Mouse (Mus musculus) ZHBTc4 (cell line): ENCODE measurements at regions not wholly inside any gene's neighbourhood (a gene's known extent, or its start where the extent isn't known, plus 50 kb on each side); places are given as distances from the start of the nearest gene placed in this dataset.

Experiments used
- DNase-seq: peaks from one replicate; pipeline ENCODE4 v3.0.0-alpha.2; 2011; ENCODE audit warnings: low read depth, low spot score

DNA sequence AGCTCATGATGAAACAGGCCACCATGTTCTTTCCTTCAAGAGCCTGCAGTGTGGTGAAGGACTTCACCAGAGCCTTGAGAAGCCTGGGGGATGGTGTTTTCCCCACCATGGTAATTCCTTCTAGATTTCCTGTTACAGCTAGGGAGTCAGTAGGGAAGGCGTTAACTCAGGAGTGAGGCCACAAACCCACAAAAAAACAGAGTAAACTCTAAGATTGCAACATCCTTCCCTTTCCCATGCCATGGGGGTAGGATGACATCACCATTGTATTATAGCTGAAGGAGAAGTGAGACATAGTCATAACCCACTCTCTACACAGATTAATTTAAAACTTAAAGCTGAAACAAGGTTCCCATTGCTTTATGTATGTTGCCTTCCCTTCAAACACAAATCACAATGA is 218.7 kb upstream of the F930015N05Rik start:
- no peak for DNase-seq

DNA sequence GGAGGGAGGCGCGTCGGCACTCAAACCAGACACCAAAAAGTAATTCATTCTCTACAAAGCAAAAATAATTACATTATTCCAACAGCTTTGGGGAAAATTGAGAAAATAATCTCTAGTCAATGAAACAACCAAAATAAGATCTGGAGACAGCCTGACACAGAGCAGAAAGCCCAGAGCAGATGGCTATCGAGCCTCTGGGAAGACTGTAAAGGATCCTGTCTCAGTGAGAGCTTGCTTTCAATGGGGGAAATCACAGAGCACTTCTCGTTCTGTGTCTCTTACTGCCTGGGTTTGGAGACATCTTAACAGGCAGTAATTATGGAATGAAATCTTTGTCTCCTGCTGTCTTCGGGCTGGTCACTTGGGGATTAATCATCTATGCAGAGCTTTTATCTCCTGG is 226.7 kb upstream of the F930015N05Rik start:
- no peak for DNase-seq

DNA sequence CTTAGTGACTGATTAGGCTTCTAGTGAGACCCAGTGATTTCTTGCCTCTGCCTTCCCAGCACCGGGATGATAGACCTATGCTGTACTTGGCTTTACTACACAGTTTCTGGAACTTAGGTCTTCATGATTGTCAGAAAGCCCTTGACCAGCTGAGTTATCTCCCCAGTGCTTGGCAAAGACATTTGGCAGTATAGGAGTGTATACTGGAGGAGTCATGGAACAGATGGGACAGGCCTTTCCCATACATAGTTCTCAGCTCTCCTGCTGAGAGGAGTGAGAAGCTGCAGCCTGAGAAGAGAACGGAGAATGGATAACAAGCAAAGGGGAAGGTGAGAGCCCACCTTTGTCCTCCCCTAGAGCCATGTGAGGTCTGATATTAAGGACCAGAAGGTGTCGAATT is 230.6 kb upstream of the F930015N05Rik start:
- DNase-seq: no peak

DNA sequence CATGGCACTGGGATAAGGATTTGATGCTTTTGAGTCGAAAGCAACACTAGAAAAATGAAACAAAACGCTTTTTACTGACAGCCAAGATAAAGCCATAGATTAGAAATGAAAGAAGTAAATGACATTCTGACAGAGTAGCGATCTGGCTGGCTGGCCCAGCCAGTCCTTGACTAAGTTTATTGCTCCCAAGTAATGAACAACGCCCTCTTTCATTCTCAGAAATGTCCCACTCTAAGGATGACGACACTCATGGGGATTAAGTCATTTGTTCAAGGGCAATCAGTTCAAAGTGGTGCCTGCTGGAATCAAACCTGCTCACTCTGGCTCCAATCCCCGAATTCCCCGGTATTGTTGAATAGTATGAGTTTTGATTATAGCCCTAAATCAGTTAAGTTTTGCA is 231.1 kb upstream of the F930015N05Rik start:
- DNase-seq: no peak

DNA sequence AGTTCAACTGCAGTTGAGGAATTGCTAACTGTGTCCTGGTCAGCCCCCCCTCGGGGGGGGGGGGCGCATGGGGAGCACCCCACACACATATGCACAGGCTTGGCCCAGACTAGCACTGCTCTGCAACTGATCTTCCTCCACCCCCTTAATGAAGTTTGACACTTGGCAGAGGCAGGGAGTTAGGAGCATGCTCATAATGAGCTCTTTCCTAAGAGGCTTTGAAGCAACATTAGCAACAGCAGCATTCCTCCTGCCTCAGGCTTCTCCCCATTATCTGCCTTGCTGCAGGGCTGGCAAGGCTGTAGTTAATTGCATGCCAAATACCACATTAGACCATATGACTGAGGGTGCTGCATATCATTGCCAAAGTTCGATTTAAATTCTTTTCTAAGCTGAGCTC is 235.4 kb upstream of the F930015N05Rik start:
- DNase-seq: no peak

DNA sequence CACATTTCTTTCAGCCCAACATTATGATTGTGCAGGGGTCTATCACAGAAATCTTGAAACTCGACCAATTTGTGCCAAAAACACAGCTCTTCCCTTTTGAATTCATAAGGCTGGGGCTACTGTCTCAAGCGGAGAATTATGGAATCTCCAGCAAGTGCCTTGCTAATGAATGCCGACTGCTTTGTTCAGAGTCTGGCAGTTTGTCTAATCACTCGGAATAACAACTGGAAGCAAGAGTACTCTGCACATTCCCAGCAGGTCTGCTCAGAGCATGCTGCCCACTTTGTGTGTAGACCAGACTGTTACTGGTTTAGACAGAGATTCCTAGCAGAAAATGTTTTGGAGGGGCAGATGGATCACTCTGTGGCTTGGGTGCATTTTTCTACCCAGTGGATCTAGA is 237.1 kb upstream of the F930015N05Rik start:
- DNase-seq: no peak

DNA sequence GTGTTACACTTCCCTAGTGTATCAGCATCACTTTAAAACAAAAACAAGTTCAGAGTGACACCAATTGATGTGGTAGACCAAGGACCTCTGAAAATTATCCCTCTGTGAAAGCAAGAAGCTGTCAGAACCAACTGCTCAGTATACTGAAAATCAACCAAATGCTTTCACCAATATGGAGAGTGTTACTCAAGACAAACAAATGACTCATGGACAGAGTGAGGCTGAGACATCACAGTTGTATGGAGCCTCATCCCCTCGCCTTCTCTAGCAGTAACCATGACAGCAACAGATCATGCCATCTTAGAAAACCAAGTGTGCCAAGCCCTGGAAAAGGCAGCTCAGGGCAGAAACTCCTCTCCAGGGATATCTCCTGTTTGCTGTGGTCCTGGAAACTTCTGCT is 267.3 kb upstream of the F930015N05Rik start:
- DNase-seq: no peak

DNA sequence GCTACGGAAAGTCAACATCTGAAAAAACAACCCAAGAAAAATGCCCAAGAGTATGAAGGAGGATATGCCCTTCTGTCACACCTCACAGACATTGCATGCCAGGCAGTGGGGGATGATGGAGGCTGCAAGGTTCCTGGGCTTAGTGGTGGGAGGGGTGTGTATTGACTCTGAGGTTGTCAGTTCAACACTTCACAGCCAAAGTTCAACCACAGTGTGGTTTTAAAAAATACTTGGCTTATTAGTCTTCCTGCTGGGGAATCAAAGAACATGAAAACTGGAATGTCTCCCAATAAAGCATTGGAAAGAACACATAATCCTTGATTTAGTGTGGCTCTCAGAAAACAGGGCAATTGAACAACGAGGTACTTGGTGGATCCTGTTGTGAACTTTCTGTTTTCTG is 267.0 kb upstream of the Elac2 start:
- DNase-seq: no peak

DNA sequence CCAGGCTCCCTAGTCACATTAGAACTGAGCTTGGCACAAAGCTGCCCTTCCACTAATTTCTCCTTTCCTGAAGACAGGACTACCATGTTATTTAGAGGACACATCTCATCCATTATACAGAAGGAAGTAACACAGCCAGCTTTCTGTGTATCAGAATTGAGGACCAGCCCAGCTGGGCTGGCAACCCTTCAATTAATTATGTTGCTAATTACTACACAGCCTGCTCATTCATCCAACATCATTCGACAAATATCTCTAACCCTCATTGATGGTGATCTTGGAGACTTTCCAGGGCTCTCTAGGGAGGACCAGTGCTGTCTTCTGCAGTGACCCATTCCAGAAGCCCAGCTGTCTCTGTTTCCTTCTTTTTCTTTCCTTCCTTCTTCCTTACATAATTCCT is 263.7 kb upstream of the Elac2 start:
- no peak for DNase-seq

DNA sequence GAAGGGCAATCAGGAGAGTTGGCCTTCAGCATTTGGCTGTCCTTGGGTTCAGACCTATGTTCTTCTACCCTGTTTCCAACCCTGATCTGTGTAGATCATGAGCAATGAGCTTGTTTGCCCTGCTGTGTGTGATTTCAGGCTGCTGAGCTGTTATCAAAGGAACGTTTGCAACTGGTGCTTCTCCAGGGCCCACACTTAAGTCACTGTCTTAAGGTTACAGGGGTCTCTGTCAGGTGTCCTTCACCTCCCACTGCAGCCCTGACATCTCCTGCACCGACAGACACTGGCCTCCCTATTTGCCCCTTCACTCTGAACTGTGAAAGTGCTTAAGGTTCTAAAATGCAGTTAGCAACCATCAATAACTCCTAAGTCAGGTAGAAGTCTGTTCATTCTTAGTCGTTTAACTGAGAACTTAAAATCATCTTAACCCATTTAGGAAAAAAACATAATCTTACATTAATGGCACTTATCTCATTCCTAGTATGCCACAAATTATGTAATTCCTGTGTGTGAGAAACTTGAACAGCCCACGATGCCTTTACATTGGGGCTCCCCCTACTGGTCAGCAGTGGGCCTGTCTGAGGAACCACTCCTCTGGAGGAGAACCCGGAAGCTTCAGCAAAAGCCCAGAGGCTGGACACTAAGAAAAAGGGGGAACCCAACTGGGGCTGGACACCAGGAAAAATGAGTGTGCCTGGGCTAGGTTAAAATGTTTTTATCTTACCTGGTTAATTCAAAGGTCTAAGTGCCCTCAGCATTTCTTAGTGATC is 260.3 kb upstream of the Elac2 start:
- peak; percentile 61 for DNase-seq

DNA sequence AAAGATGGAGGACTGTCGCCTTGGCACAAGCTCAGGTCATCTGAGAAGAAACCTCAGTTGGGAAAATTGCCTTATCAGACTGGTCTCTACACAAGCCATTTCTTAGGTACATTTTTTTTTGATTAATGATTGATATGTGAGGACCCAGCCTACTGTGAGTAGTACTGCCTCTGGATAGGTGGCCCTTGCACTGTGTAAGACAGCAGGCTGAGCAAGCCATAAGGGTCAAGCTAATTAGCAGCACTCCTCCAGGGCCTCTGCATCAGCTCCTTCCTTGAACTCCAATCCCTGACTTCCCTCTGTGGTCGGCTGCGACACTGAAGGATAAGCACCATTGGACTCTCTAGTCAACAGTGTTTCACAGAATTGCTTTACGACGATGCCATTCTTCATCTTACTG is 252.6 kb upstream of the Elac2 start:
- DNase-seq: no peak

DNA sequence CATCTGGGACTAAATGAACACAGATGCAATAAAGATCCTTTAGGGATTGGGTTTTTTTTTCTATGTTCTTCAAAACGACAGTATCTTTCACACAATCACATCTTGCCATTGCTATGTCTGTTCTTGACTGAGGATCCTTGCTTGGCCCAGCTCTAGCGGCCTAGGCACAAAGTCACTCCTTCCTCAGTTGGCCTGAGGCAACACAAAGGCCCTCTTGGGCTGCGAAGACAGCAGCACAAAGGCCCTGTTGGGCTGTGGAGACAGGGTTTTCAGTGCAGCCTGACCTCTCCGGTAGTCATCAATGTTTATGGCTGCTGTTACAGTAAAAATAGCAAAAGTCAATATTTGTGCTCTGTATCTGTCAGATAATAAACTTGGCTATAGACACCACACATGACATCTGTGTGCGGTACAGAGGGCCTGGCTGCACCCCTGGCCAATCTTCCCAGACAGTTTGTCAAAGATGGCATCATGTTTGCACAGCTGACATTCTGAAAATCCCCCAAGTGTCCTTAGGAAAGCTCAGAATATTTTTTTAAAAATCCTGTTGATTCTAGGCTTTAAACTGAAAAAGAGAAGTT is 250.9 kb upstream of the Elac2 start:
- no peak for DNase-seq

DNA sequence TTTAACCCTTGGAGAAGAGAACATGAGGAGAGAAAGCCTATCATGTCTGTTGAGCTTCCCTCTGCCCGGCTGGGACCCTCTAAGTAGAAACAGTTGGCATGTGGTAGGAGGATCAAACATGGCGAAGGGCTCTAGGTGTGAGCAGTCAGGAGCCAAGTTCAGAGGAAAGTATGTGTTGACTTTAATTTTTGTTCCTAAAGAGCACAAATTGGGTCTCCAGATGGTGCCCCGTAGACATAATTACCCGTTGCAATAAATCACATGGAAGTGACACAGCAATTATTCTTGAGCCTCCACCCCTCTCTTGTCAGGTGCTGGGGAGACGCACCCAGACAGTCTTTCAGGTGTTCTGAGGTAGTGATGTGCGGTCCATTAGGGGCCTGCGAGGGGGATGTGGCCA is 239.9 kb upstream of the Elac2 start:
- no peak for DNase-seq

DNA sequence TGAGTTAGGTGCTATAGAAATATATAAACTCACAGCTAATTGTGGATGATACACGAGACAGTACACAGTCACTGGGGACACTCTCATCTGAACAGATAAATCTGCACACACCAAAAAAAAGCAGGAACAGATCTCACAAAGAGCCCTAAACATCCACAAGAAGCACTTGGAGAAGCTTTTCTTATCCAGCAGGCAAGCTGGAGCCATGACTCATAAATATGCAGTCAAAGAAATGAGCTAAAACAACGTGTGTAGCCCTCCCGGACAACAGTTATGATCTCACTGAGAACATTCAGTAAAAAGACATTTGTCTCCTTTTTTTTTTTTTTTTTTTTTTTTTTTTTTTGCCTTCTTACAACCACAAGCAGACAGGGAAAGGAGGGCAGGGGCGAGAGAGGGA is 235.1 kb upstream of the Elac2 start:
- DNase-seq: no peak

DNA sequence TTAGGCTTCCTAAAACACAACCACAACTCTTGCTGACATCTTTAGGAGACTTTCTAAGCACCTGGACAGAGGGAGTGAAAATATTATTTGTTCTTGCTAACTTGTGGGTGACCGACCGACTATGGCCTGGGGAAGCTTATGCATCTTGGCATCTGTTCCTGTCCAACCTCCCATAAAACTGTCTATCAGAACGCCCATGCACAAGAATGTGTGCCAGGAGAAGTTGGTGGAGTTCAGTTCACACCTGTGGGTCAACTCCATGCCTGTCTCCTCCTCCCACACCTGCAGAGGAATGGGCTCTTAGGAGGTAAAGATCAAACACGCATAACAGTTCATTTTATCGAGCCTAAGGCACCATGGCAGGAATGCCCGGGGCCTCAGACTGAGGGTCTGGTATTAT is 232.7 kb upstream of the Elac2 start:
- DNase-seq: no peak

DNA sequence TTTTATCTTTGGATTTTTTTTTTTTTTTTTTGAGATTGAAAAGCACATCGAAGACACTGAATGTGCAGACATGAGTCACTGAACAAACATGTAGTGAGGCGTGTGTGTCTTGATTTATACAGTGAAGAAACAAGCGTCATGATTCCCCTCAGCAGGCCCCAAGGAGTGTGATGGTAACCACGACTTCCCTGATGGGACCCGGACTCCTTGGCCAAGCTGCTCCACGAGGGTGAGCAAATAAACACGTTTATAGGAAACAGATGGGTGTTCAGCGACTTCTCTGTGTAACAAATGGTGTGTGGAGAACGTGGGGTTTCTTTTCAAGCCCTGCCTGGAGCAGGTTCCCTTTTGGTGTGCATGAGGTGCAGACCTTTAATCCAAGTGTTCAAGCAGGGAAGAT is 228.9 kb upstream of the Elac2 start:
- no peak for DNase-seq

DNA sequence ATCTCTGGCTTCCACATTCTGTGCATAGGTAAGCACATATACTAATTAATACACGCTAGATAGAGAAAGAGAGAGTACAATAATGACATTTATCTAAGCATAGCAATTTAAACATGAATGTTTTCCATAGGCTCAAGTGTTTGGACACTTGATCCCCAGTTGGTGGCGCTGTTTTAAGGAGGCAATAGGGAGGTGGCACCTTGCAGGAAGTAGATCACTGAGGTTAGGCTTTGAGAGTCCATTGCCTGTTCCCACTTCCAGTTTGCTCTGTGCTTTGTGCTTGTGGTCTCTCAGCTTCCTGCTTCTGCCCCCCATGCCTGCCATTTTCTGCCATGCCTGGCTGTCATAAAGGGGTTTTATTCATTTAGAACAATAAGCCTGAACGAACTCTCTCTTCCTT is 226.5 kb upstream of the Elac2 start:
- DNase-seq: peak; percentile 44

DNA sequence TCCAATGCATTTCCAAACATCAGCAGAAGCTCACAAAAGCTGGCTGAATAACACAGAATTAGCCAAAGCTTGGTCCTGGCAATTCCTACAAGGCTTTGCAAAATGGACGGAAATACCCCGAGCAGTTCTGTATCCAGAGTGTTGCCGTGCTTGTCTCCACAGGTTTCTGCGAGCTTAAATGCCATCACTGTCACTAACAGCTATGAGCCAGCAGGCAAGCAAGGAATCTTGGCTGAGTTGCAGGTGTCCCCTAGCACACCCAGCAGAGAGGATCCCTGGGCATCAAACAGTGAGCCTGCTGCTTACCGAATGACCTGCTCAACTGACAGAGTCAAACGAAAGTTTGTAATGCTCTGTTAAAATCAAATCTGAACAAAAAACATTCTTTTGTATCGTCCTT is 226.0 kb upstream of the Elac2 start:
- DNase-seq: no peak

DNA sequence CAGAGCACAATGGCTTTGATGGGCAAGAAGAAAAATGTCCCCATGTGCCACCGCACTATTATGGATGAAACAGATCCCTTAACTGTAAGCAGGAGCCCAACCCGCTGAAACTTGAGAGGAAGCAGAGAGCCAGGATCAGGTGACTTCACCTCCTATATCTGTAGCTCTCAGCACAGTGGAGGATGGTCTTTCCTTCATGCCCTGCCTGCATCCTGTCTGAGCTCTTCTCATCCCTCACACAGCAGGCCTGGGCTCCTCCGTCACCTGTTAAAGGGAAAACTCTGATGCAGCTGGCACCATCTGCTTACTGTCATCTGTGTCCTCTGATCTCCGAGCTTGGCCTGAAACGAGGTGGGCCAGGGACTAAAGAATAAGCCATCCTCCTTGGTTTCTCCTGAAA is 224.8 kb upstream of the Elac2 start:
- DNase-seq: no peak

DNA sequence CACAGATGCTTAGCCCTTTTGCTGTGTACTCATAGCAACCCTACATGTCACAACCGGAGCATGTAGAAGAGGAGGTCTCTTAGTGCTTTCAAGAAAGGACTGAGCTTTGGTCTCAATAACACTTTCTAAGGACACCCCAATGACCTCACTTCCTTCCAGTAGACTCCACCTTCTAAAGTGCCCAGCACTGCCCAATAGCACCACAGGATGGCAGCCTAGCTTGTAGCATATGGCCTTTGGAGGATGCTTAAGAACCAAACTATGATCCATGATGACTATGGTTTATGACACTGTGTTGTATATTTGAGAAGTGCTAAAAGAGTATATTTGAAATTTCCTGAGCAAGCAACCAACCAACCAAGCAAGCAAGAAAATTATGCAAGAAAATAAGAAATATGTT is 223.3 kb upstream of the Elac2 start:
- no peak for DNase-seq

DNA sequence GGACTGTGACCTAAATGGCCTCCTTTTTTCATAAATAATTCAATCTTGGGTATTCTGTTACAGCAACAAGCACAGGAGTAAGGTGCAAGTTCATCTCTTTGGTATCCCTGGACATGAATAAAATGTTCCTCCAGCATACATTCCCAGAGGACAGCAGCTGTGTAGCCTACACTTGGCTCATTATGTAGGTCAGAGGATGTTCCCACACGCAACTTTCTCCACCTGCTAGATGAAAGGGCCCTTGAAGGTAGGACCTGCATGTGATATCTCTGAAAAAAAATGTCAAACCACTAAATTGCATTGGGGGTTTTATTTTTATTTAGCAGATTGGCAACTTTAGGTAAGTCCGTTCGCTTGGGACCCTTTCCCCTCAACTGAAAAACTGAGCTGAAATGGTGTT is 218.2 kb upstream of the Elac2 start:
- no peak for DNase-seq

DNA sequence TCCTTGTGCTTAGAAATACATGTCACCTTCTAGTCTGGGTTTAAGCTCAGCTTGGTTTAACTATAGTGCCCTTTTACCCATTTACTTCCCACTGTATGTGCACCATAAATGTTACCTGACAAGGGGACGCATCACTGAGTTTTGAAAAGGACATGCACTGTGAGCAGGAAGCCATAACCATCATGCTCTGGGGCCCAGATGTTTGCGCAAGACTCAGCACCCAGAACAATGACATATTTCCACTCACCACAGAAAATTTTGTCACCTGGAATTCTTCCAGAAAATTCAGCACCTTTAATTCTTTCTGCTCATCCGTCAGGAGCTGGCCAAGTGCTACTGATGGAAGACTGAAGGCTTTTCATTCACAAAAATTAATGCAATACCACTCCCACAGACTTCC is 216.1 kb upstream of the Elac2 start:
- DNase-seq: no peak

DNA sequence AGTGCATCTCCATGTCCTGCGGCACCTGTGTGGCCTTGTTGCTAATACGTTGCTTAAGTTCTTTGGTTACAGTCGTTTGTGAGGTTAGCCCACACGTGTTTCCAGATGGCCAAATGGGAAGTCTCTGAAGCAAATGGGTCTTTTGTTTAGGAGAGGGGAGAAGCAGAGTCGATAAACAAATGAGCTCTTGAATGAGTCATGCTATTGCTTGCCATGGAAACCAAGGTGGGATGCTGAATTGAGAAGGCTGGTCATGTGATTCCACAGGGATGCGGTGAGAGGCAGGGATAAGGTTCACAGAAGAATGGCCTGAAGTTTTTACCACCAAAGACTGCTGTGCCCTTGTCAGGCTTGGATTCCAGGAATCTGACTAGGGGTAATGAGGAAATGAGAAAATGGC is 214.8 kb upstream of the Elac2 start:
- DNase-seq: no peak

DNA sequence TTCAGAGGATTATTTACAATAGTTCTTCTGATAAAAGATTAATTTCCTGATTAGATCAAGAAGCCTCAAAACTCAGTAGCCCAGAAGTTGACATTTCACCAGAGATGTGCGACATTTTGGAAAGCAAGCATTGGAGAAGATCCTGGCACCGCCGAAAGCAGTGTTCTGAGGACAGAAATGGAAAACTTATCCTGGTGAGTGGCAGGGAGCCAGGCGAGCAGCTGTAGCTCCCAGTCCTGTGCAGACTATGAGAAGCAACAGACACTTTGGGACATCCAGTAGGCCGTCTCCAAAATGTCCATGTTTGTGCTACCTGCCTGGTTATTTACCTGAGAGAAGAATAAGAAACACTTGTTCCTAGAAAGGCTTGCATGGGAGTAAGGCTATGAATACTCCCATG is 202.1 kb upstream of the Elac2 start:
- DNase-seq: no peak
